Mouse (Mus musculus) testis, adult 2 months (tissue): ENCODE results near the gene Akap2.

Source experiments
- CTCF ChIP-seq: fragments of 200-500 bp; IDR thresholded peaks from 2 replicates; pipeline ENCODE4 v1.5.1; 2012; ENCODE audit warnings: low read depth, mild to moderate bottlenecking, inconsistent platforms, low read length, moderate library complexity; ENCODE audit not compliant: control insufficient read depth, insufficient read depth, insufficient replicate concordance
- POLR2A ChIP-seq: fragments of 200-500 bp; IDR thresholded peaks from 2 replicates; pipeline ENCODE4 v1.6.1; 2012; ENCODE audit warnings: low read depth, mild to moderate bottlenecking, inconsistent platforms, low read length, moderate library complexity; ENCODE audit not compliant: control insufficient read depth

- TF ChIP-seq CTCF (no peak), POLR2A (no peak)
These were observed 115.6 kb downstream of the Akap2 start for GRCm38 (mm10) chr4:57833060-57833459.
